Mouse (Mus musculus) bone marrow, adult 2 months (tissue): Measurements from ENCODE around the gene 1700001O22Rik.

Source experiments
- CTCF ChIP-seq: fragments of 200-500 bp; IDR thresholded peaks from 2 replicates; pipeline ENCODE4 v1.5.1; 2011; ENCODE audit warnings: low read length, control low read depth; ENCODE audit not compliant: control insufficient read depth, insufficient read depth
- POLR2A ChIP-seq: fragments of 200-500 bp; IDR thresholded peaks from 2 replicates; pipeline ENCODE4 v1.6.1; 2011; ENCODE audit warnings: low read depth, mild to moderate bottlenecking, control low read depth, low read length, borderline replicate concordance; ENCODE audit not compliant: control insufficient read depth

GRCm38 (mm10) chr2:30827749-30828475, 24.5 kb upstream of the 1700001O22Rik start:
- TF ChIP-seq CTCF: peak; percentile 94
- peak; percentile 77; the same call in 1 of the 2 replicates for TF ChIP-seq POLR2A
